In genomic region chr6:119585652-119586375, GRCm38 (mm10) we compare ENCODE assay signal across 8 mouse cellular contexts. TPM values are rescaled to one million over a fixed set of nuclear protein-coding genes. Genes with fewer than 3 reads are reported as not detected.
DNase-seq lines count a peak whose midpoint lies in the region; ATAC-seq and TF ChIP-seq lines count a peak whose summit lies in the region.

No protein-coding gene starts in this region.

- no peaks in the 10 kb centered on the region for H3K27me3 ChIP-seq in heart, embryonic 11.5 days (ENCODE audit: control insufficient read depth, insufficient read depth, low read length)
- no peaks in the 10 kb centered on the region for H3K27me3 ChIP-seq in neural tube, embryonic 11.5 days (ENCODE audit: control insufficient read depth, insufficient read depth, low read length)
- no peaks in the 10 kb centered on the region for H3K27me3 ChIP-seq in thymus, adult 2 months (ENCODE audit: control insufficient read depth, insufficient read depth, low read length)

- H3K4me3 ChIP-seq in heart, embryonic 11.5 days (ENCODE audit: low read depth, low read length): no peak overlapping the region
- H3K4me3 ChIP-seq in neural tube, embryonic 11.5 days (ENCODE audit: low read depth, low read length): no peak overlapping the region
- H3K4me3 ChIP-seq in thymus, adult 2 months (ENCODE audit: control insufficient read depth, insufficient read depth, low read length): no peak overlapping the region

- peak; percentile 29 for DNase-seq in adrenal gland, adult 2 months
- DNase-seq in adrenal gland, postnatal 25 days: no peak
- DNase-seq in NIH3T3 (ENCODE audit: low read depth): peak; percentile 81
- peak; percentile 32 for DNase-seq in left cerebral cortex, postnatal 4 days
- peak; percentile 24 for DNase-seq in neural tube, embryonic 11.5 days (ENCODE audit: low spot score)
- no peak for DNase-seq in cerebellum, adult 11-12 months
- DNase-seq in thymus, adult 2 months: no peak

- no peaks in the 10 kb centered on the region for H3K9me3 ChIP-seq in heart, embryonic 11.5 days (replicated peaks; ENCODE audit: control insufficient read depth, low read length)
- no peaks in the 10 kb centered on the region for H3K9me3 ChIP-seq in neural tube, embryonic 11.5 days (ENCODE audit: control insufficient read depth, low read length)

- intact Hi-C loops in left cerebral cortex, postnatal 4 days (cut with DNase I): no loop called here

- H3K4me2 ChIP-seq in heart, embryonic 11.5 days: no peak overlapping the region
- no peak overlapping the region for H3K4me2 ChIP-seq in neural tube, embryonic 11.5 days (ENCODE audit: low read depth)

- no peaks in the 10 kb centered on the region for H3K36me3 ChIP-seq in heart, embryonic 11.5 days (ENCODE audit: control insufficient read depth, insufficient read depth, low read length)
- no peaks in the 10 kb centered on the region for H3K36me3 ChIP-seq in neural tube, embryonic 11.5 days (ENCODE audit: control insufficient read depth, insufficient read depth, low read length)
- no peaks in the 10 kb centered on the region for H3K36me3 ChIP-seq in thymus, adult 2 months (ENCODE audit: control insufficient read depth, insufficient read depth, low read length)

- peak overlapping the region; percentile 37 for H3K27ac ChIP-seq in heart, embryonic 11.5 days (ENCODE audit: low read depth, low read length)
- no peak overlapping the region for H3K27ac ChIP-seq in neural tube, embryonic 11.5 days (ENCODE audit: low read depth, low read length)
- no peak overlapping the region for H3K27ac ChIP-seq in thymus, adult 2 months (ENCODE audit: control insufficient read depth, insufficient read depth, low read length)

- ATAC-seq in heart, embryonic 11.5 days (replicated peaks; ENCODE audit: insufficient number of reproducible peaks, low FRiP score, low TSS enrichment): no peak
- ATAC-seq in neural tube, embryonic 11.5 days (ENCODE audit: insufficient read depth, low FRiP score, low TSS enrichment): no peak

- TF ChIP-seq CTCF in thymus, adult 2 months (IDR thresholded peaks at IDR 0.05; ENCODE audit: borderline replicate concordance, control insufficient read depth, extremely low read depth, insufficient read depth, low read length, poor library complexity): no peak

- H3K4me1 ChIP-seq in heart, embryonic 11.5 days (ENCODE audit: control insufficient read depth, insufficient read depth, low read length): peaks cover 28% of the 10 kb centered on the region
- peaks cover 10% of the 10 kb centered on the region for H3K4me1 ChIP-seq in neural tube, embryonic 11.5 days (ENCODE audit: control insufficient read depth, insufficient read depth, low read length)
- H3K4me1 ChIP-seq in thymus, adult 2 months (replicated peaks; ENCODE audit: control insufficient read depth, insufficient read depth, low read length): peaks cover 2% of the 10 kb centered on the region

- 60% methylated on average over 5 of the region's 5 CpGs for WGBS in heart, embryonic 11.5 days (ENCODE audit: insufficient replicate concordance)
- WGBS in neural tube, embryonic 11.5 days: 63% methylated on average over 5 of the region's 5 CpGs
- WGBS in thymus, adult 2 months: 93% methylated on average over 5 of the region's 5 CpGs

- no peak overlapping the region for H3K9ac ChIP-seq in heart, embryonic 11.5 days (ENCODE audit: low read depth, low read length)
- H3K9ac ChIP-seq in neural tube, embryonic 11.5 days (ENCODE audit: low read length): no peak overlapping the region

- TF ChIP-seq POLR2A in thymus, adult 2 months (IDR thresholded peaks at IDR 0.05; ENCODE audit: control insufficient read depth, extremely low read depth, insufficient read depth, low read length, poor library complexity): no peak

RNA-seq across cellular contexts. Expression of gene Wnt5b, which starts 41.7 kb away (rescaled TPM):
- total RNA-seq in adrenal gland, adult 2 months (2021): 1 to 10 TPM; 1.9 to 2.8 TPM
- 3.3 and 4.1 TPM in 2 replicates for polyA plus RNA-seq in adrenal gland, adult 2 months (2012; rRNA removed)
- total RNA-seq in adrenal gland, postnatal 25 days (2021): 1.7 and 2.7 TPM in 2 replicates
- 6.8 and 7.3 TPM in 2 replicates for polyA plus RNA-seq in heart, embryonic 11.5 days (2014; fragmentation: Nextera tagmentation; extraction: Ambion mirVana)
- total RNA-seq in left cerebral cortex, postnatal 4 days (2021): 1 to 10 TPM; 2.4 to 3.0 TPM
- 7.3 TPM in 2 replicates for polyA plus RNA-seq in neural tube, embryonic 11.5 days (2014; fragmentation: Nextera tagmentation; extraction: Ambion mirVana)
- polyA plus RNA-seq in thymus, adult 2 months (2012; rRNA removed): 6.5 and 8.1 TPM in 2 replicates

Comparison
In these comparisons a context has a peak if more than half of its experiments do, and no peak if none do; other contexts are left out.
1. DNase-seq: peak in adrenal gland, adult 2 months (single experiment), NIH3T3 (single experiment), left cerebral cortex, postnatal 4 days (single experiment) and neural tube, embryonic 11.5 days (single experiment); none in adrenal gland, postnatal 25 days (single experiment), cerebellum, adult 11-12 months (single experiment) and thymus, adult 2 months (single experiment).